Mouse (Mus musculus) hindbrain, embryonic 15.5 days (tissue): ENCODE results near the gene Gm19410. TPM values are rescaled to one million over a fixed set of nuclear protein-coding genes. Genes with fewer than 3 reads are reported as not detected.

Experiments used
- ATAC-seq: fragments of 200-750 bp; cut with Nextera tagmentation; 2 replicates; pipeline ENCODE4 v1.8.0; 2017; ENCODE audit warnings: low read depth, moderate number of reproducible peaks, moderate TSS enrichment; ENCODE audit not compliant: low FRiP score
- H3K27ac ChIP-seq: fragments of 300-500 bp; sonication (generic); replicated peaks from 2 replicates; pipeline ENCODE4 v1.5.1; 2015; ENCODE audit warnings: mild to moderate bottlenecking, inconsistent platforms
- H3K27me3 ChIP-seq: fragments of 300-500 bp; sonication (generic); 2 replicates; pipeline ENCODE4 v1.6.1; 2015; ENCODE audit warnings: control low read depth, inconsistent platforms
- H3K36me3 ChIP-seq: fragments of 300-500 bp; sonication (generic); 2 replicates; pipeline ENCODE4 v1.6.1; 2015; ENCODE audit warnings: control low read depth, inconsistent platforms
- H3K4me1 ChIP-seq: fragments of 300-500 bp; sonication (generic); replicated peaks from 2 replicates; pipeline ENCODE4 v1.6.1; 2015; ENCODE audit warnings: control low read depth, inconsistent platforms
- H3K4me2 ChIP-seq: fragments of 300-500 bp; sonication (generic); 2 replicates; pipeline ENCODE4 v1.6.1; 2015; ENCODE audit warnings: moderate library complexity, mild to moderate bottlenecking, inconsistent platforms
- H3K4me3 ChIP-seq: fragments of 300-500 bp; sonication (generic); 2 replicates; pipeline ENCODE4 v1.5.1; 2015; ENCODE audit warnings: mild to moderate bottlenecking, inconsistent platforms
- H3K9ac ChIP-seq: fragments of 300-500 bp; sonication (generic); 2 replicates; pipeline ENCODE4 v1.6.1; 2015; ENCODE audit warnings: inconsistent platforms
- H3K9me3 ChIP-seq: fragments of 300-500 bp; sonication (generic); 2 replicates; pipeline ENCODE4 v1.6.1; 2016; ENCODE audit warnings: control low read depth, inconsistent platforms
- WGBS: fragments of 180-500 bp; shearing (Covaris S2); methylation state at CpG from one replicate; pipeline ENCODE4 v1.1.7; 2015; 5-methylcytosine and 5-hydroxymethylcytosine counted together
- microRNA-seq: library from miRNA; unstranded; fragments of <30 nt; microRNA quantifications from one replicate; pipeline ENCODE4, GENCODE M21; 2016
- polyA plus RNA-seq: library from polyadenylated mRNA; unstranded; fragments of >200 nt; fragmentation: Nextera tagmentation; extraction: Ambion mirVana; gene quantifications from 2 replicates; pipeline ENCODE4 v1.2.1, GENCODE M21; 2015

The Gm19410 gene
- polyA plus RNA-seq: 0.21 TPM in 2 replicates

DNA sequence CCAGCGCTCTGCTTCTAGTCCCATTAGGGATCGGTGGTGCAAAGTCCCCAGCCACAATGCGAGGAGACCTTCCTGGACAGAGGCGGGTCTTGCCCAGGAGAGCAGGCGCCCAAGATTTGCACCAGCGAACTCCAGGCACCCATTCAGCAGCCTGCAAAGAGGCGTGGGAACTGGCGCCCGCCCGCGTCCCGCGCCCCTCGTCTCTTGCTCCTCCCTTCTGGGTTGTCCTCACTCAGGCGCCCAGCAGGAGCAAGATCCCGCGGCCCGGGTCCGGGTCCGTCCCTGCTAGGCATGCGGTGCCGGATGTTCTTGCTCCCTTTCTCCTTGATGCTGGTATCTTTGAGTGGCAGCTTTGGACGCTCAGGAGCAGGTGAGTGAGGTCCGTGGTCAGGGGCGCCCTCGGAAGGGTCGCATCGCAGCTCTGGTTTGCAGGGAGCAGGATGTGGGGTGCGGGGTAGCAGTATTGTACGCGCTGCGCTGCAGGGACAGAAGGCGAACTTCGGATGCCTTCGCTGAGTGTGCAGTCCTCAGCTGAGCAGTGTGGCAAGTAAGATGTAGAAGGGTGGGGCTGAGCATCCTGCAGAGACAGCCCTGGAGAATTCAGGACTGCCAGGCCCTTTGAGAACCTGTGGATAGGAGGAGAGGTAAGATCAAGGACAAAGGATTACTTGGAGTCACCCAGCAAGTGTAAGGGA lies at the start of gene Gm19410:
Gm19410 (plus strand) TSS at position 292 of the 695 bp plus-strand sequence.
- H3K4me2 ChIP-seq: peak within 1 kb of the TSS; percentile 91
- H3K4me1 ChIP-seq: peaks cover 10% of the 10 kb centered on the region
- peak; percentile 38; the same call in 1 of the 2 replicates for ATAC-seq
- peaks cover 10% of the 10 kb centered on the region for H3K27me3 ChIP-seq
- peak within 1 kb of the TSS; percentile 41 for H3K4me3 ChIP-seq
- no peaks in the 10 kb centered on the region for H3K36me3 ChIP-seq
- H3K9me3 ChIP-seq: no peaks in the 10 kb centered on the region
- under 1% methylated on average over 35 of the region's 35 CpGs for WGBS
- no peak within 1 kb of the TSS for H3K27ac ChIP-seq
- H3K9ac ChIP-seq: peak within 1 kb of the TSS; percentile 28

DNA sequence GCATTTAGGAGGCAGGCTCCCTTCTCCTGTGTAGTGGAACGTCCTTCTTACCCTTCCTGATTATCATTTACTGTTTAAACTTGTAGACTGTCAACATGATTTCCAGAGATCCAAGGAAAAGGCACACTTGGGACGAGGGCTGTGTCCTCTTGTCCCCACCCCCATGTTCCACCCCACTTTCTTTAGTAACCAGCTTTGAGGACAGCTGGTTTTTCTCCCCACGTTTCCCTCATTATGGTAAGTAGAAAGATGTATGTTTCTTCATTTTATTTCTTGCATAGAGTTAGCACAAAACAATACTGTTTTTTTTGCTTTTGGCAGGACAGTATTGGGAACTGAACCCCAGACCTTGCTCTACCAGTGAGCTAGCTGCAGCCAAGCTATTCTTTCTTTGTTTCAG lies 34.8 kb upstream of the Gm19410 start:
- no peak for ATAC-seq
- WGBS: 76% methylated on average over 3 of the region's 3 CpGs
- H3K36me3 ChIP-seq: no peaks in the 10 kb centered on the region

DNA sequence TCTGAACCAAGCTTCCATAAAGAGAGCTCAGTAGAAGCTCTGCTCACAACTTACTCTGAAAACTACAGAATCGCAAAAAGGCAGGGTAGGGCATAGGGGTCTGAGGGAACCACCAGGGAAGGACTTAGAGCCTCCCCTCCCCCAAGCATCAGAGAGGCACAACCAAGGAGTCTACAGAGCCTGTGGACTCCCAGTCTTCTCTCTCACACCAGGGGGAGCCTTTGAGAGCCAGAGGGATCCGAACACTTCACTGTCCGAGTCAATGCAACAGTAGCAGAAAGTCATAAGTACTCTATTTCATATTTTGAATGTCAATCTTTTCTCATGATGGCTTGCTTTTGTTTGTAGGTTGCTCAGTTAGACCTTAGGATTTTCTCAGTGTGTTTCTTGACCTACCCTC lies 30.2 kb upstream of the Gm19410 start:
- no peak overlapping the region for H3K9ac ChIP-seq
- H3K4me1 ChIP-seq: no peaks in the 10 kb centered on the region
- no peak overlapping the region for H3K4me3 ChIP-seq
- H3K36me3 ChIP-seq: no peaks in the 10 kb centered on the region
- no peak overlapping the region for H3K27ac ChIP-seq
- 75% methylated on average over 3 of the region's 3 CpGs for WGBS
- no peak for ATAC-seq
- H3K9me3 ChIP-seq: no peaks in the 10 kb centered on the region
- H3K27me3 ChIP-seq: no peaks in the 10 kb centered on the region
- no peak overlapping the region for H3K4me2 ChIP-seq

More for the DNA sequence above, 34.8 kb upstream of the Gm19410 start:
- Histone ChIP-seq H3K9me3 (no peaks in the 10 kb centered on the region), H3K4me2 (no peak overlapping the region), H3K27ac (no peak overlapping the region), H3K4me3 (no peak overlapping the region), H3K27me3 (no peaks in the 10 kb centered on the region), H3K4me1 (no peaks in the 10 kb centered on the region), H3K9ac (no peak overlapping the region)

DNA sequence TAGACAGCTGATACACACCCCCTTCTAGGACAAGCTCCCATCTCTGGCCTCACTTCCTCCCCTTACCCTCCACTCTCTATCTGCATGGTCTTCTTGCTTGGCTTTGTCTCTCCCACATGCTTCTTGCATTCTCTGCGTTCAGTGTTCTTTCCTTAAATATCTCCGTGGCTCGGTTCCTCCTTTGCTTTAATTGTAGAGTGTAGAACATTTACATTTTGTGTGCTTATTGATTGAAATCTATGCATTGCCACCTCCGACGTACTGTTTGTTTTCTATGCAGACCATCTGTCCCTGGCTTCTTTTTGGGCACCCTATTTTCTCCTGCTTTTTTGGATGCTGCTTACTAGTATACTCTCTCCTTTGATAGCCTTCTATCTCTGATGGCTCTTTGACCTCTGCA lies 9.4 kb upstream of the Gm19410 start:
- Histone ChIP-seq H3K9ac (no peak overlapping the region), H3K9me3 (no peaks in the 10 kb centered on the region), H3K36me3 (no peaks in the 10 kb centered on the region), H3K27ac (no peak overlapping the region), H3K4me2 (no peak overlapping the region), H3K4me1 (no peaks in the 10 kb centered on the region), H3K27me3 (no peaks in the 10 kb centered on the region), H3K4me3 (no peak overlapping the region)
- ATAC-seq: no peak
- 90% methylated on average over 5 of the region's 5 CpGs for WGBS

DNA sequence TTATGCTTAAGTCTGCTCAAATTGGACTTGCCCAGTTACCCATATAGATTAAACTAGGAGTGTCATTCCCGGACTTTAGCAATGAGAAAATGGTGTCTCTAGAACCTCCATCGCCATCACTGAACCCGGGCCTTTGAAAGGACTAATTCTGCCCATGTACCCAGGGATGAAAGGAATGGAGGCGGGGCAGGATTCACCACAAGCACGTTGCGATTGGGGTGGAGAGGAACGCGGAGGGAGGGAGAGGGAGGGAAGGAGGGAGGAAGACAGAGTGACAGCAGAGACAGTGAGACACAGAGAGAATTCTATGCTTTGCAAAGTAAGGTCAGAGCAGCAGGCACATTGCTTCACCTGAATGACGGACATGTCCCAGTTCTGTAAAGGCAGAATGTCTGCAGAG lies 570 bp upstream of the Gm19410 start:
- 4% methylated on average over 9 of the region's 9 CpGs for WGBS

DNA sequence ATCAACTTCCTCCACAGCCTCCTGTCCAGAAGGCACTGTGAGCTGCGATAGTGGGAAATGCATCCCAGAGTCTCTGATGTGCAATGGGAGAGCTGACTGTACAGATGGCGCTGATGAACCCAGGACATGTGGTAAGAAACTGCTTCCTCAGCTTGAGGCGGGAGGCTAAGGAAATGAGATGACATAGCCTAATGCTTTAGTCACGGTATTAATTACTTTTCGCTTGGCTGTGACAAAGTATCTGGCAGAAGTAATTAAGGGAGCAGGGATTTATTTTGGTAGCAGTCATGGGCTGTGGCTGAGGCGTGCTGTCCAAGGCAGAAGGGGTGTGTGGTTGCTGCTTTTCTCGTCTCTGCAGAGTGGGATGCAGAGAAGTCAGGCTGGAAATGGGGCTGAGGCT lies 7.9 kb downstream of the Gm19410 start:
- H3K36me3 ChIP-seq: no peaks in the 10 kb centered on the region
- ATAC-seq: peak; percentile 83
- H3K4me3 ChIP-seq: no peak overlapping the region
- H3K4me1 ChIP-seq: peaks cover 5% of the 10 kb centered on the region
- no peak overlapping the region for H3K27ac ChIP-seq
- no peak overlapping the region for H3K9ac ChIP-seq
- 23% methylated on average over 7 of the region's 7 CpGs for WGBS
- no peaks in the 10 kb centered on the region for H3K27me3 ChIP-seq
- H3K9me3 ChIP-seq: no peaks in the 10 kb centered on the region
- peak overlapping the region; percentile 22; the same call in 1 of the 2 replicates for H3K4me2 ChIP-seq

More for the DNA sequence above, 570 bp upstream of the Gm19410 start:
- Histone ChIP-seq H3K27me3 (peaks cover 10% of the 10 kb centered on the region), H3K36me3 (no peaks in the 10 kb centered on the region), H3K9me3 (no peaks in the 10 kb centered on the region), H3K4me3 (peak overlapping the region; percentile 41), H3K9ac (no peak overlapping the region), H3K4me2 (peak overlapping the region; percentile 91), H3K4me1 (peaks cover 10% of the 10 kb centered on the region), H3K27ac (no peak overlapping the region)
- ATAC-seq: peak; percentile 15; the same call in 1 of the 2 replicates

Small RNA genes within 50 kb of the gene (microRNA-seq; reads per million reads assigned to microRNA genes)
- gene Gm44474: not detected
